ENCODE assay signal across 21 mouse cellular contexts in the genomic region with DNA sequence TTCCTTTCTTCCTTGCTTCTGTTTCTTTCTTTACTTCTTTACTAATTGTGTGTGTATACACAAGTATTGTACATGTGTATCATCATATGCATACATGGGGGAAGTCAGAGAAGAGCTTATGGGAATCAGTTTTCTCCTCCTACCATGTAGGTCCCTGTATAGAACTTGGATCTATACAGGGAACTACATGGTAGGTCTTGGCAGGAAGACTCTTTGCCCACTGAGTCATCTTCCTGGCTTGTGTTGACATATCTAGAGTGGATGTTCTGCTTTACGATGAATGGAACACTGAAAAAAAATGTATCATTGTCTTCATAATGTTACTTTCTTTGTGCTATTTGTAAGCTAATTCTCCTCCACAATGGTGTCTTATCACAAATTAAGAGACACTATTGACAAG.
"Had no signal": no experiment of that assay in that cellular context is flagged by ENCODE, and none has a peak within 500 bp of the region (broad histone marks: within the 10 kb centered on the region; RNA-seq: fewer than 3 reads in every experiment).

No protein-coding gene starts in this region.

- ATAC-seq: forebrain, embryonic 13.5 days; forebrain, embryonic 14.5 days; forebrain, embryonic 15.5 days; forebrain, embryonic 16.5 days; forebrain, postnatal 0 days had no signal

- DNase-seq: cerebellum, adult 8-10 months; cerebellum, adult 9-10 months; cerebellum, adult 9-11 months; cerebellum, postnatal 10 days; cerebellum, postnatal 14 days; cerebellum, postnatal 25 days; cerebellum, postnatal 36 days; embryo, embryonic 11 days; forebrain, postnatal 0 days; gastrocnemius, adult 2 months; gastrocnemius, postnatal 10 days; gastrocnemius, postnatal 14 days; gastrocnemius, postnatal 25 days; gastrocnemius, postnatal 36 days; heart, adult 11 months; heart, adult 18-20 months; heart, adult 2 months had no signal
